Mouse (Mus musculus) lung, postnatal 10 days (tissue): ENCODE measurements around the gene Prox2.

Experiments used
- DNase-seq: peaks from one replicate; pipeline ENCODE4 v3.0.0; 2021

Gene Prox2

DNA sequence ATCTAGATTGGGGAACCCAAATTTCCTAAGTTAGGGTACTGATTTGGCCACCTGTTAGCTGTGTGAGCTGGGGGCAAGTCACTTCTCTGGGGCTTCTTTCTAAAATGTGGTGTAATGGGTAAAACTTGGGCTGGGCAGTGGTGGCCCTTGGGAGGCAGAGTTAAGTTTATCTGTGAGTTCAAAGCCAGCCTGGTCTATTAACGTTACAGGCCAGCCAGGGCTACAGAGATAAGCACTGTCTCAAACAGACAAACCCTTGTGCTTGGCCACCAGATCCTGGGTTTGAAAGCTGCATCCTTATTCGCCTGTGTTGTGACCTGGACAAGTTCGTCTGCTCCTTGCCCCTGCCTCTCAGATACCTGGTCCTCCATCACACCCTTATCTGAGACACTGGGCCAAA lies 19.4 kb downstream of the Prox2 start:
- no peak for DNase-seq

DNA sequence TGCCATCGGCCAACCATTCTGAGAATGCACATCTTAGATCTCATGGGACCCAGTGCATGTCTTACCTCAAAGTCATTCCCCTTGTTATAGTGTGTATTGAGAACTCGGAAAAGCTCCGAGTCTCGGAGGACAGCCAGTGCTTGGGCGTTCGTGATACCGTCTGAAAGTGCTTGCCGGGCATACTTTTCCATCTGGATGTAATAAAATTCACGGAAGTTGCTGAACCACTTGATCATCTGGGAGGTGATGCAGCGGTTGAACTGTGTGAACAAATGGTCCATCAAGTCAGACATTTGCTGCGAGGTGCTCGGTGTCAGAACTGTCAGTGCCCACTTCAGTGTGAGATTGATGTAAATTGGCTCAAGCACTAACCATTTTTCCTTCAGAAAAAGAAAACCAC lies 22.7 kb downstream of the Prox2 start:
- DNase-seq, result no peak

- peak; percentile 45 for DNase-seq
Measured at GRCm38 (mm10) chr12:85084941-85085340, 25.6 kb downstream of the Prox2 start.

DNA sequence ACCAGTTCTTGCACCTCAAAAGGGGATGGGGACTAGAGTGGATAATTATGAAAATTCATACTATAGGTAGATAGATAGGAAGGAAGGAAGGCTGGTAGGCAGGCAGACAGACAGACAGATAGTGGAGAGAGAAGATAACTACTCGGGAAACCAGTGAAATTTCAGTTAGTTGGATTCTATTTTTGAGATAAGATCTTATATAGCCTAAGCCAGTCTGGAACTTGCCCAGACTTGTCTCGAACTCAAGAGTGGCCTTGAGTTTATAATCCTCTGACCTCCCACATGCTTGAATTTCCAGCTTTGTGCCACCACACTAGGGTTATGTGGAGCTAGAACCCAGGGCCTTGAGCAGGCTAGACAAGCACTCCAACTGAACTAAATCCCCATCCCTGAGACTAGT lies 26.3 kb downstream of the Prox2 start:
- no peak for DNase-seq

DNA sequence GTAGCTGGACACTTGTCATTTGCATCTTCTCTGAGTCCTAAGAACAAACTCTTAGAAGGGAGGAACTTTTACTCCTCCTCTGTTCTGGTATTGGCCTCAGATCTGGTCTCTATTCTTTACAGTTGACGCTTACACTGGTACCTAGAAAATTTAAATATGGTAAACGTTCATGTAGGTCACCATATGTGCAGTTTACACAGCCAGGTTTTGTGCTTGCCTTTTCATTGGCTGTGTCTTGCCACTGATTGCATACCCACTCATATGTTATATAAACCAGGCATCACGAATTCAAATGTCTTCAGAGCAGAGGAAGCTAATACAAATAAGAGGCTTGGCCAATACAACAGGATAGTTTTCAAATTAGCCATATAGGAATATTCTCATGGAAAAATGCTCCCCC lies 33.5 kb downstream of the Prox2 start:
- DNase-seq, result no peak

DNA sequence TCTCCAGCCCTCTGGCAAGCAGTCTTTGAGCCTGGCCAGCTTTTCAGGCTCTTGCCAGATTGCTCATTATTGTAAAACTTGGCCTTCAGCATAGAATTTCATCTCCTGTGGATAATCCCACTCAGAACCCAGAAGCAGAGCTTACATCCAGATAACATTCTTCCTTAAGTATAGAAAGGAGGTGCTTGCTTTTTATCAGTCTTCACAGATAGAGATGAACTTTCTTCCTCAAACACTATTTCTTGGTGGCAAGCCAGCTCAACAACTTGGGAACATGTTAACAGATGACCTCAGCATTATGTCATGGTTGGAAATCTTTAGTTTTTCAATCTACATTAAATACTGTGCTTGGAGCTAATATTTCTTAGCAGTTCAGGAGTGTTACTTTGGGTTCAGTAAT lies 39.5 kb downstream of the Prox2 start:
- DNase-seq, result no peak

- no peak for DNase-seq
Measured at GRCm38 (mm10) chr12:85051218-85051617, 59.3 kb downstream of the Prox2 start.
